Mouse (Mus musculus) liver, adult 2 months (tissue): ENCODE data around the gene Fadd. TPM values are rescaled to one million over a fixed set of nuclear protein-coding genes. Genes with fewer than 3 reads are reported as not detected.
A peak's percentile ranks its signal among the peaks of the same experiment; 100 is the strongest.

Experiments
- DNase-seq: peaks from one replicate; pipeline ENCODE4 v3.0.0-alpha.2; 2011; ENCODE audit warnings: low read depth, low spot score; ENCODE audit errors: extremely low read depth
- H3K27ac ChIP-seq: fragments of 200-500 bp; replicated peaks from 2 replicates; pipeline ENCODE4 v1.5.1; 2012; ENCODE audit warnings: low read depth, mild to moderate bottlenecking, control low read depth, inconsistent platforms, low read length; ENCODE audit not compliant: insufficient read depth
- H3K27me3 ChIP-seq: fragments of 200-500 bp; 2 replicates; pipeline ENCODE4 v1.6.1; 2012; ENCODE audit warnings: mild to moderate bottlenecking, moderate library complexity, low read length, inconsistent platforms; ENCODE audit not compliant: control insufficient read depth, insufficient read depth
- H3K36me3 ChIP-seq: fragments of 200-500 bp; 2 replicates; pipeline ENCODE4 v1.6.1; 2012; ENCODE audit warnings: low read length, inconsistent platforms; ENCODE audit not compliant: control insufficient read depth, insufficient read depth
- H3K4me1 ChIP-seq: fragments of 200-500 bp; 2 replicates; pipeline ENCODE4 v1.6.1; 2011; ENCODE audit warnings: low read length; ENCODE audit not compliant: control insufficient read depth, insufficient read depth
- H3K4me3 ChIP-seq: fragments of 200-500 bp; 2 replicates; pipeline ENCODE4 v1.5.1; 2011; ENCODE audit warnings: low read depth, mild to moderate bottlenecking, control low read depth, low read length, moderate library complexity; ENCODE audit not compliant: insufficient read depth
- H3K79me2 ChIP-seq: fragments of 200-500 bp; 2 replicates; pipeline ENCODE4 v1.6.1; 2012; ENCODE audit warnings: inconsistent platforms, mild to moderate bottlenecking, low read length, moderate library complexity; ENCODE audit not compliant: control insufficient read depth, insufficient read depth
- H3K9ac ChIP-seq: fragments of 200-500 bp; 2 replicates; pipeline ENCODE4 v1.6.1; 2012; ENCODE audit warnings: low read depth, mild to moderate bottlenecking, control low read depth, inconsistent platforms, low read length
- CTCF ChIP-seq: fragments of 200-500 bp; IDR thresholded peaks from 2 replicates; pipeline ENCODE4 v1.5.1; 2011; ENCODE audit warnings: low read depth, low read length, control low read depth
- POLR2A ChIP-seq: fragments of 200-500 bp; IDR thresholded peaks from 2 replicates; pipeline ENCODE4 v1.6.1; 2011; ENCODE audit warnings: low read length, control low read depth; ENCODE audit not compliant: insufficient read depth; ENCODE audit errors: extremely low read depth
- WGBS: fragments of 180-500 bp; shearing (Covaris S2); methylation state at CpG from one replicate; pipeline ENCODE4 v1.1.7; 2018; 5-methylcytosine and 5-hydroxymethylcytosine counted together
- polyA plus RNA-seq: library from polyadenylated mRNA; depleted of rRNA; stranded (reverse); fragments of >200 nt; gene quantifications from 2 replicates; pipeline ENCODE4 v1.2.3, GENCODE M21; 2012; rRNA removed
- total RNA-seq: library from RNA; depleted of rRNA; stranded (reverse); fragments of >200 nt; gene quantifications from 2 replicates; pipeline ENCODE4 v1.2.3, GENCODE M21; 2014; rRNA removed

Fadd gene
- total RNA-seq (2.3 and 2.5 TPM in 2 replicates), polyA plus RNA-seq (8.0 and 8.7 TPM in 2 replicates)

DNA sequence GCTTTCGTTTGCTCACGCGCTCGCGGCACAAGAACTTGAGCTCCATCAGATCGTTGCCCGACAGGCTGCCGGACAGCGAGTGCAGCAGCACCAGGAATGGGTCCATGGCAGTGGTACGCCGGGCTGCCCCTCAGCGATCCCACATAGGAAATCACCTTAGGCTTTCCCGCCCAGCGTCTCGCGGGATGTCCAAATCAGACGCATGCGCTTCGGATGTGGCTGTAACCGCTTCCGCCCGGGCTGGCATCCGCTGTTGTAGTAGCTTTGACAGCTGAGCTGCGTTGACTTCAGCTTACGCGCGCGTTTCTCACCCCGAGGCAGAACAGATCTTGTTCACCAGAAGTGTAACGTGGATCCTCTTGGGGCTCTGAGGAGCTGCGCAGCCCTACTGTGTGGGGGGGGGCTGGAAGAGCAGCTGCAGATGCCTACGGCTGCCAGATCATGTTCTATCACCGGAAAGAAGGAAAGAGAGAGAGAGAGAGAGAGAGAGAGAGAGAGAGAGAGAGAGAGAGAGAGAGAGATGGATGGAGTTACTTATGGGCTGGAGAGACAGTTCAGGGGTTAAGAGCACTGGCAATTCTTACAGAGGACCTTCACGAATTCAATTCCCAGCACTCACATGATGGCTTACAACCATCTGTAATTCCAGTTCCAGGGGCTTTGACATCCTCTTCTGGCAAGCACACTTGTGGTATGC, at the start of gene Fadd:
TSS of gene Fadd (minus strand) at position 180 of the 697 bp plus-strand sequence.
- Histone ChIP-seq H3K4me1 (peaks cover 7% of the 10 kb centered on the region; the same call in 1 of the 2 replicates), H3K9ac (peak within 1 kb of the TSS; percentile 73), H3K4me3 (peak within 1 kb of the TSS; percentile 74), H3K79me2 (no peaks in the 10 kb centered on the region), H3K27me3 (no peaks in the 10 kb centered on the region), H3K36me3 (peaks cover 5% of the 10 kb centered on the region; the same call in 1 of the 2 replicates), H3K27ac (peak within 1 kb of the TSS; percentile 79)
- peak; percentile 84 for DNase-seq
- no peak for TF ChIP-seq CTCF
- peak; percentile 48; the same call in 1 of the 2 replicates for TF ChIP-seq POLR2A
- WGBS = under 1% methylated on average over 34 of the region's 34 CpGs

DNA sequence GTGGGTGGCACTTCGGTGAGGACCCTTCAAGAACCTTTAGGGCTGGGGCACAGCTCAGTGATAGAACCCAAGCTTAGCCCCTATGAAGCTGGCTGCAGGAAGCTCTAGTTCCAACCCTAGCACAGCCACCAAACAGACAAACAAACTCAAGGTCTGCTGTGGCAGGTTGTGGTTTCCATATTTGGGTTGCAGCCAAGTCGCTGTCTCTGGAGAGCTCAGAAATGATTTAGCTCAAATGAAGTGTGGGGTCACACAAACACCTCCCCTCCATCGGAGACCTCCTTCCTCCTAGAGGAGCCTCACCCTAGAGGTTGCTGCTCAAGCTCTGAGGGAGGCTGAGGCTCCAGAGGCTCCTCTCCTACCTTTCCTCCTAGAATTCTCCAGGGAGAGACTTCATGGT, 48.4 kb upstream of the Fadd start:
- no peak overlapping the region for H3K4me3 ChIP-seq
- no peaks in the 10 kb centered on the region for H3K79me2 ChIP-seq
- H3K27me3 ChIP-seq = no peaks in the 10 kb centered on the region
- no peaks in the 10 kb centered on the region for H3K4me1 ChIP-seq
- no peak overlapping the region for H3K9ac ChIP-seq
- TF ChIP-seq CTCF (no peak), POLR2A (no peak)
- no peak overlapping the region for H3K27ac ChIP-seq
- DNase-seq = no peak
- WGBS = 77% methylated on average over 3 of the region's 3 CpGs
- H3K36me3 ChIP-seq = no peaks in the 10 kb centered on the region

DNA sequence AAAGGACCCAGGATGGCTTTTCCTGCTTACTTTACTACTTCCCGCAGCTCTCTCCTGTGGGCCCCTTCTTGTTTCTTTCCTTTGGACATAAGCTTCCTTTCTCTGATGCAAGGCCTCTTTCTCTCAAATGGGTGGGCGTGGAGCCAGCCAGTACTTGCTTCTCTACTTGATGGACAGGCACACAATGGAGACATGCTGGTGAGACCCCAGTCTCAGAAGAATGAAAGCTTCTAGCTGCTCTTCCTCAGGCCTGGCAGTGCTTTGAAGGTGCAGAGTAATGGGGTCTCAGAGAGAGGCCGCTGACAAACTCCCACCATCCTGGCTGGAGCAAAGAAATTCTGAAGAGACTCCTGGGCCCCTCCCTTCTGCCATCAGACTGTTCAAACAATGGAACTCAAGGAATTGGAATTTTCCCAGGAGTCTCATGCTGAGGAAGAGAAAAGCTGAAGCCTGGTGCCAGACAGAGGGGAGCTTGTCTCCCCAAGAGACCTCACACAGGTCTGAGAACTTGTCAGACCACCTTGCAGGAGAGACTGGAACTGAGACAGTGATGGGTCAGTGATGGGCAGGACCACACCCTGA, 46.2 kb upstream of the Fadd start:
- H3K79me2 ChIP-seq = no peaks in the 10 kb centered on the region
- no peaks in the 10 kb centered on the region for H3K27me3 ChIP-seq
- no peak for DNase-seq
- TF ChIP-seq POLR2A = no peak
- no peak for TF ChIP-seq CTCF
- no peak overlapping the region for H3K4me3 ChIP-seq
- H3K27ac ChIP-seq = no peak overlapping the region
- H3K9ac ChIP-seq = no peak overlapping the region
- H3K36me3 ChIP-seq = no peaks in the 10 kb centered on the region
- WGBS = 54% methylated on average over 3 of the region's 3 CpGs
- H3K4me1 ChIP-seq = no peaks in the 10 kb centered on the region

DNA sequence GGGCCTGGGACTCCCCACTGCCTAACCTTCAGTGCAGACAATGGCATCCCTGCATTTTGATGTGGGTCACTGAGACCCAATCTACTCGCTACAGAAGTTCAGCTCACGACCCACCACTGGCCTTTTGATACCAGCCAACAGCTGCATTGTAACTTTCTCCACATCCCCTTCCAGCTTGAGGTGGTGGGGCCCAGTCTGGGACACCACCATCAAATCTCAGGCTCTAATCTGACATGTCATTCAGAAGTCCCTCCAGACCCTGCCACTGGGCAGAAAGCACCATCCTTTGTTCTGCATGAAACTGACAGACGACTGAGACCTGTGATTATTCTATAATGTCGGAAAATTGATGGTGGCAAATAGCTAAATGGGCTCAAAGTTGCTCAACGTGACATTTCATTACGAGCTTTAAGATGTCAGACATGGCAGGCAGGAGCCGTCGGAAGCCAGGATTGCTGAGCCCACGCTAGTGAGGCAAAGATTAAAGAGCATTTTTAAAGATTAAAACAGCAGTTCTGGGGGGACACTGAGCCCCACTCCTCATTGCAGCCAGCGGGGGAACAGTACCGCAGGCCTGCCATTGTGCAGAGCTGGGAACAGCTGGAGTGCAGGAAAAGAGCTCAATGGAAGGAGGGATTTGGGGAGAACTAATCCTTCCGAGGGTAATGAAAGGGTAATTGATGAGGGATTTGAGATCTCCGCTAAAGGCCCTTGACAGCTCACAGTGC, 45.5 kb upstream of the Fadd start:
- no peaks in the 10 kb centered on the region for H3K36me3 ChIP-seq
- 72% methylated on average over 13 of the region's 13 CpGs for WGBS
- no peaks in the 10 kb centered on the region for H3K4me1 ChIP-seq
- no peak overlapping the region for H3K27ac ChIP-seq
- H3K9ac ChIP-seq = no peak overlapping the region
- TF ChIP-seq CTCF (no peak), POLR2A (no peak)
- H3K27me3 ChIP-seq = no peaks in the 10 kb centered on the region
- no peak for DNase-seq
- H3K79me2 ChIP-seq = no peaks in the 10 kb centered on the region
- no peak overlapping the region for H3K4me3 ChIP-seq

DNA sequence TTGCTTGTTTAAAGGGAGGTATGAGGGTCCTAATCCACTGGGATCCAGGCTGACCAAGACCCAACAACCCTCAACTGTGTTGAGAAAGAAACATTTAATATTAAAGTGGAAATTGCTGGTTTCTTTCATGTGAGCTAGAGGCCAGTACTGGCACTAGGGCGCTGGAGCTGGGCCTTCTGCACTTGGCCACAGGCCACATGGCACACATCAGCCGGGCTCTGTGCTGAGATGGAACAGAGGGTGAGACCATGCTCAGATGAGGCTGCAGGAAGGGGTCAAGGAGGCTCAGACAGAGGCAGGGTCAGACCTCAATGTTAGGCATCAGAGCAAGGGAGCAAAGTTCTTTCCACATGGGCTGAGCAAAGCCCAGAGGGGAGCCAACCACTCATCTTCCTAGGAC, 43.8 kb upstream of the Fadd start:
- no peaks in the 10 kb centered on the region for H3K79me2 ChIP-seq
- H3K27me3 ChIP-seq = no peaks in the 10 kb centered on the region; the same call in 1 of the 2 replicates
- TF ChIP-seq POLR2A = no peak
- TF ChIP-seq CTCF = no peak
- H3K9ac ChIP-seq = no peak overlapping the region
- WGBS = 29% methylated on average over 2 of the region's 2 CpGs
- no peak for DNase-seq
- no peaks in the 10 kb centered on the region for H3K4me1 ChIP-seq
- H3K4me3 ChIP-seq = no peak overlapping the region
- H3K36me3 ChIP-seq = no peaks in the 10 kb centered on the region
- H3K27ac ChIP-seq = no peak overlapping the region
